Mouse (Mus musculus) splenic B cell, adult 2 months (primary cell): ENCODE measurements around the gene Brsk1.
A peak's percentile ranks its signal among the peaks of the same experiment; 100 is the strongest.

Source experiments
- DNase-seq: peaks from one replicate; pipeline ENCODE4 v3.0.0-alpha.2; 2011; ENCODE audit warnings: low read depth, low spot score
- H3K27me3 ChIP-seq: 2 replicates; pipeline ENCODE4 v1.6.1; 2012; ENCODE audit warnings: mild to moderate bottlenecking, low read length, moderate library complexity, mixed read lengths; ENCODE audit not compliant: control insufficient read depth, poor library complexity, insufficient read depth, severe bottlenecking
- H3K36me3 ChIP-seq: 2 replicates; pipeline ENCODE4 v1.6.1; 2012; ENCODE audit warnings: mild to moderate bottlenecking, low read length, moderate library complexity, mixed read lengths; ENCODE audit not compliant: control insufficient read depth, poor library complexity, insufficient read depth, severe bottlenecking

The Brsk1 gene

DNA sequence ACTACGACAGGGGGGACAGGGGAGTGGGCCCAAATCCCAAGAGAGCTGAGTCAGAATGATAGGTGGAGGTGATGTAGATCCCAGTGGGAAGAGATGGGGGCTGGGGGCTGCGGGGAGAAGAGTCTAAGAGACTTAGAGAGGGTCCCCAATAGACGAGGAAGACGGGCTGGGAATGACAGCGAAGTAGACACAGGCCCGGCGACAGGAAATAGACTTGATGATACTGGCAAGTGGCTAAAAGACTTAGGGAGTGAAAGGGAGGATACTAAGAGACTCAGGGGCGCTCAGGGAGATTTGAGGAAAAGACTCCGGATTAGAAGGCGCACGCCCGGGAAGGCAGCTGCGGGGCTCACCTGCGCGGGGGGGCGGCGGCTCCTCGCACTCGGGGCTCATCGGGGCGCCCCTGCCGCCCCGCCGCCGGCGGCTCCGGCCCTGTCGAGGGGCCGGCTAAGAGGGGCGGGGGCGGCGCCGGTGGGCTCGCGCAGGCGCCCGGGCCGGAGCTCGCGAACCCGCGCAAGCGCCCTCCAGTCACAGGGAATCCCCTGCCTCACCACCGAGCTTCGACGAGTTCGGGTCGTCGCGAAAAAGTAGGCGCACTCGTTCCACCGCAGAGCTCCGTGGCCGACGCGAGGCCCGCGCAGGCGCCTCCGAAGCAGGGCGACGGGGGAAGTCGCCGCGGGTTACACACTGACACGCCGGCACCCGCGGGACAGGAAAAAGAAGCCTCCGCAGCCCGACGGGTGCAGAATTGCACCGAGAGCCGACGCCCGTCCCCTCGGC is 32.1 kb upstream of the Brsk1 start:
- Histone ChIP-seq H3K27me3 (no peaks in the 10 kb centered on the region), H3K36me3 (no peaks in the 10 kb centered on the region)
- DNase-seq: peak; percentile 29

- H3K27me3 ChIP-seq: no peaks in the 10 kb centered on the region
These were observed 31.4 kb upstream of the Brsk1 start, which contains the start of gene Ppp6r1 for GRCm38 (mm10) chr7:4658912-4659551. Ppp6r1 (minus strand) TSS chr7:4659019.

DNA sequence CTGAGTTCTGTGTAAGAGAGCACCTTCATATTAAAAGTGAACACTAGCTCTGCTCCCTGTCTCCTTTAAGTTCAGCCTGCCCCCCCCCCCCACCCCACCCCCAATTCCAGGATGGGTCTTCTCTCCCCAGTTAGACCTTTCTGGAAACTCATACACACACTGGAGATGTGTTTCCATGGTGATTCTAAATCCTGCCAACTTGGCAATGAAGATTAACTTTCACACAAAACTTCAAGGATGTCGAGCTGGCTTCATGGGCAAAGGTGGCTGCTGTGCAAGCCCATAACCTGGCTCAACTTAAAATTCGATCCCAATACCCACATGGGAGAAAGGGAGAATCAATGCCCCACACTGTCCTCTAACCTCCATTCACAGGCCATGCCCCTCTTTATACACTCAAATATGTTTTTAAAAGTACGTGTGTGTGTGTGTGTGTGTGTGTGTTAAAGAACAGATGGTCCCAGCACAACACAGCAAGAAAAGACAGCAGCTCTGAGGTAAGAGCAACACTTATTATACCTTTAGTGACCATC is 30.4 kb upstream of the Brsk1 start:
- Histone ChIP-seq H3K36me3 (no peaks in the 10 kb centered on the region), H3K27me3 (no peaks in the 10 kb centered on the region)
- DNase-seq: no peak

More at GRCm38 (mm10) chr7:4658912-4659551, 31.4 kb upstream of the Brsk1 start, which contains the start of gene Ppp6r1:
- DNase-seq: peak; percentile 98
- no peaks in the 10 kb centered on the region for H3K36me3 ChIP-seq

- no peak for DNase-seq
- Histone ChIP-seq H3K36me3 (no peaks in the 10 kb centered on the region), H3K27me3 (no peaks in the 10 kb centered on the region)
These were observed 27.2 kb upstream of the Brsk1 start for GRCm38 (mm10) chr7:4663179-4663578.

- DNase-seq: no peak
- Histone ChIP-seq H3K36me3 (no peaks in the 10 kb centered on the region), H3K27me3 (no peaks in the 10 kb centered on the region)
These were observed 26.7 kb upstream of the Brsk1 start for GRCm38 (mm10) chr7:4663742-4664141.

- Histone ChIP-seq H3K27me3 (no peaks in the 10 kb centered on the region), H3K36me3 (no peaks in the 10 kb centered on the region; the same call in 1 of the 2 replicates)
- DNase-seq: no peak
These were observed 23.5 kb upstream of the Brsk1 start for GRCm38 (mm10) chr7:4666871-4667270.

DNA sequence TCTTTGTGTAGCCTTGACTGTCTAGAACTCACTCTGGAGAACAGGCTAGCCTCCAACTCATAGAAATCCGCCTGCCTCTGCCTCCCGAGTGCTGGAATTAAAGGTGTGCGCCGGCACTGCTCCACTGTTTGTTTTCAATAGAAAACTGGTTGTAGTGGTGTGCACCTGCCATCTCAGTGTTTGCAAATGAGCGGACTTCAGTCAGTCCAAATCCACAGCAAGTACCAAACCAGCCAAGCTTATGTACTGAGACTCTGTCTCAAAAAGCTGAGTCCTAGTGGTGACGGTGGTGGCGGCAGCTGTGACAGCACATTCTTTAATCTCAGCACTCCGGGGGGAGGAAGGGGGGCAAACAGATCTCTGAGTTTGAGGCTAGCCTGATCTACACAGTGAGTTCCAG is 21.9 kb upstream of the Brsk1 start:
- H3K36me3 ChIP-seq: no peaks in the 10 kb centered on the region; the same call in 1 of the 2 replicates
- no peaks in the 10 kb centered on the region for H3K27me3 ChIP-seq
- no peak for DNase-seq

- DNase-seq: no peak
- Histone ChIP-seq H3K27me3 (no peaks in the 10 kb centered on the region), H3K36me3 (no peaks in the 10 kb centered on the region; the same call in 1 of the 2 replicates)
These were observed 21.2 kb upstream of the Brsk1 start for GRCm38 (mm10) chr7:4669156-4669555.

- H3K27me3 ChIP-seq: no peaks in the 10 kb centered on the region
- DNase-seq: no peak
- no peaks in the 10 kb centered on the region; the same call in 1 of the 2 replicates for H3K36me3 ChIP-seq
These were observed 19.6 kb upstream of the Brsk1 start for GRCm38 (mm10) chr7:4670655-4671255.

DNA sequence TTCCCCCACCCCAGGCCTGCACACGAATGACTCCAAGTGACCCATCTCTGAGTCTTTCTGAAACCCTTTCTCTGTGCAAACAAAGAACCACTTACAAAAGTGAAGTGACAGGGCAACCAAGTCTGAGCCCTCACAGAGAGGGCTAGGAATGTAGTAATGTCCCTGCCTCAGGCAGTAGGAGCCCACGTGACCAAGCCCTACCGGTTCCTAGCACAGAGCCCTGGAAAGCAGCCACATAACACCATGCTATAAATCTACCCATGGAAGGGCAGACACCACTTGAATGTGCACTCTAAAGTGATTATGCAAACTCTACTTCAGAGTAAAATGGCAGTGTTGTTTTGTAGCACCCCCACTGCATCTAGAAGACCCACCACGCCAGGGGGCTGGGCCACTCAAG is 18.4 kb upstream of the Brsk1 start:
- Histone ChIP-seq H3K27me3 (no peaks in the 10 kb centered on the region), H3K36me3 (no peaks in the 10 kb centered on the region; the same call in none of the 2 replicates)
- DNase-seq: no peak

- Histone ChIP-seq H3K36me3 (no peaks in the 10 kb centered on the region; the same call in none of the 2 replicates), H3K27me3 (no peaks in the 10 kb centered on the region)
- DNase-seq: no peak
These were observed 16.2 kb upstream of the Brsk1 start for GRCm38 (mm10) chr7:4674114-4674731.

GRCm38 (mm10) chr7:4675200-4675599 is 15.2 kb upstream of the Brsk1 start:
- H3K36me3 ChIP-seq: no peaks in the 10 kb centered on the region; the same call in none of the 2 replicates
- no peak for DNase-seq
- no peaks in the 10 kb centered on the region for H3K27me3 ChIP-seq

DNA sequence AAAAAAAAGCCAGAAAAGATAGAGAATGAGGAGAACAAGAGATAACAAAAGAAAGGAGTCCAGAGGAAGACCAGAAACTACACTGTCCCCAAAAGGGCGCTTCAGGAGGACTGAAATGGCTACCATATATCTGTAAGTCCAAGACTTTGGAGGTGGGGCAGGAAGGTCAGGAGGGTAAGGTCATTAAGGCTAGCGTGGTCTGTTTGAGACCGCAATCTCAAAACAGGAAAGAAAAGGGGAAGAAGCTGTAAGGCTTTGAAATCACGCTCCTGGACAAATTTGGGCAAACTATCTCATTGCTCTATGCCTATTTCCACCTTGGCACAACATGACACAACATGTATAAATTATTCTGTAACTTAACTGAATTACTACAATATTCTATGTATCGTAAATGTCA is 7.1 kb upstream of the Brsk1 start:
- no peak for DNase-seq
- Histone ChIP-seq H3K36me3 (0 out of 2 replicates have a peak, but pooled peaks cover 2% of the 10 kb centered on the region), H3K27me3 (no peaks in the 10 kb centered on the region)

DNA sequence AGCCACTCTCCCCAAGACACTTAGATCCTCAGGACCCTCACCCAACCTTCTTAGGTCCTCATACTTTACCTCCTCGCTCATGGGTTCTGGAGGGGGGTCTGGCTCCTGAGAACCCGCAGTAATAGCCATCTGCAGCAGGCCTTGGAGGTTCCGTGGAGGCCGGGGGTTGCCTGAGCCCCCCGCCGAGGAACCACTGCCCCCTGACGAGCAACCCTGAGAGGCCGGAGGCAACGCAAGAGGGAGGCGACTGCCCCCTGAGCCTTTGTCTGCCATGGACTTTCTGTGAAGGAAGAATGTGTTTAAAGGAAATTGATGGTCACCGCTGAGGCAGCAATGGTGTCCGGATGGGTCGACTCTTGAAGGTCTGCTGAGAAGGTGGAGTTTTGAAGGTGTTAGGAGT is 6.2 kb upstream of the Brsk1 start:
- H3K27me3 ChIP-seq: no peaks in the 10 kb centered on the region
- no peak for DNase-seq
- 0 out of 2 replicates have a peak, but pooled peaks cover 2% of the 10 kb centered on the region for H3K36me3 ChIP-seq
